Mouse (Mus musculus) cerebellum, adult 11-12 months (tissue): ENCODE measurements at regions not wholly inside any gene's neighbourhood (a gene's known extent, or its start where the extent isn't known, plus 50 kb on each side); places are given as distances from the start of the nearest gene placed in this dataset.
A peak's percentile ranks its signal among the peaks of the same experiment; 100 is the strongest.

Source experiments
- DNase-seq: peaks from one replicate; pipeline ENCODE4 v3.0.0; 2022

- no peak for DNase-seq
These were observed 170.2 kb downstream of the Btg1 start for GRCm38 (mm10) chr10:96786903-96787571.

DNA sequence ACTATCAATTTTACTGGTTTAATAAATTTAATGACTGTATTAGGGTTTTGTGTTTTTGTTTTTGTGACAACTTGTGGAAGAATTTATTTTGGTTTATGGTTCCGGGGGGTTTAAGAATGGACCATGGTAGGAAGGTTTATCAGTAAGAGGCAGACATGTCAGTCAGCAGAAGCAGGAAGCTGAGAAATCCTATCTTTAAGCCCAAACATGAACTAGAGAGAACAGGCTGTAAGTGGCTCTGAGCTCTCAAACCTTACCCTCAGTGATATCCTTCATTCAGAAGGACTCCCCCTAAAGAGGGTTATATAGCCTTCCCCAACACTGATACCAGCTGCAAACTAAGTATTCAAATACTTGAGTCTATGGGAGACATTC is 170.8 kb downstream of the Btg1 start:
- no peak for DNase-seq

GRCm38 (mm10) chr10:96788352-96789016 is 171.7 kb downstream of the Btg1 start:
- DNase-seq, result no peak

DNA sequence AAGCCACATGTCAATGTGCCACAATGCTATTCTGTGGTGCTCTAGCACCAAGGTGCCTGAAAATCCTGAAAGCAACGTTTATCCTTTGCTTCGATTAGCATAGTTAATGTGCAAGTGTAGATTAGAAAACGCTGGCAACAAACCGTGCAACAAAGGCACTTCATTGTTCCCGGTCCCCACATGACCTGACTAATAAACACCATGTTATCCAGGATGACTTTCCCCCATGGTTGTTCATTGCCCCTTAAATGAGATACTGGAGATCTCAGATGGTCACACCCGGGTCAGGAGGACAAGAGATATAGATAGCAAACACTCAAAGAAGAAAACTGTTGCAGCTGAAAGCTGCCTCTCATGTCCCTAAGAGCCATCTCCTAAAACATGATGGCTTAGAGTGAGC is 180.3 kb downstream of the Btg1 start:
- DNase-seq, result no peak

GRCm38 (mm10) chr10:96800801-96801200 is 184.0 kb downstream of the Btg1 start:
- no peak for DNase-seq

DNA sequence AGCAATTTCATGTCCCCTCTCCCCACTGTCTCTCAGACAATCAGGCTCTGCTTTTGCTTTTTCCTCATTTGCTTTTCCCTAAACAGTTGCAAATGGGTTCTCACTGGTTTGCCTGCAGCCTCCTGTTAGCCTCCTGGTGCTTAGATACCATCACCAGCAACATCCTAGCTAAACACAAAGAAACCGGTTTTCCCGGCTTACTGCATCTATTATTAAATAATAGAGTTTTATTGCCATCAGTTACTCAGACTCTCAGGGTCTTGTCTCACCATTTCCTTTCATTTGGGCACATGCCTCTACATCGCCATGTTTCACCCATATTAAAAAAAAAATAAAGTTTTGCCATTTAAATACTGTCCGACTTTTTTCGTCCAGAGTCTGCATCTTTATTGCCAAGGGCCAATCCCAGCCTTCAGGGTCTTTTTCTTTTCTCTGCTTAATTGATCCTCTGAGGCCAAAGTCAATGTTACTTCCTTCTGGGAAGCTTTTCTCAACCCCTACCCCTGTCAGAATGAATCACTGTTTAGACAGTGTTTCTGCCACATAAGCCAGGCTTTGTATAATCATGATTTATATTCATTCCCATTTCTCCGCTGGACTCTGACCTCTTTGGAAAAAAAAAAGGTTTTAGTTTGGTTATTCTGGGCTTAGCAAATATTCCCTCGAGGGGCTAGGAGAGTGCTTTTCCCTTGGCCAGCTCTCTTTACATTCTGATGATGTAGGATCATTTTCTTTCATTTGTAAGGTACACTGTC is 187.4 kb downstream of the Btg1 start:
- DNase-seq, result no peak

GRCm38 (mm10) chr10:96806579-96806978 is 189.8 kb downstream of the Btg1 start:
- DNase-seq, result no peak

DNA sequence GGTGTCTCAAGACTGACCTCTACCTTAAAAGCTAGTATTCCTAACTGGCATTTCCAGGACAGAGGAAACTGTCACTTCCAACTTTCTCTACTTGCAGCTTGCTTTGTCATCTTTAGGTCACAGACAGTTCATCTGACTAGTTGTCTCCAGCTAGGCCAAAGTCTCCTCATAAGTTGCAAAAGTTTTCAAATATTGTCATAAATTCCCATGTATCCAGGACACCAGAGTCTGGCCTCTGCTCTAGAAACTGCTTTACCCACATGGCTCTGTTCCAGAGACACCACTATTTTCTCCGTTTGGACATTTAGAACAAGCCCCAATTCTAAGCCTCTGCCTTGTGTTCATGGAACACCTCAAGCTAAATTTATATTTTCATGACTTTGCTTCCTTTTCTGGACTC is 205.0 kb downstream of the Btg1 start:
- DNase-seq, result no peak

GRCm38 (mm10) chr10:96822344-96823335 is 205.8 kb downstream of the Btg1 start:
- DNase-seq, result no peak

- DNase-seq, result no peak
These were observed 209.5 kb downstream of the Btg1 start for GRCm38 (mm10) chr10:96826234-96826788.

GRCm38 (mm10) chr10:96827971-96828370 is 211.2 kb downstream of the Btg1 start:
- DNase-seq, result peak; percentile 44

GRCm38 (mm10) chr10:96828581-96829246 is 211.9 kb downstream of the Btg1 start:
- peak; percentile 97 for DNase-seq

GRCm38 (mm10) chr10:96831071-96831470 is 214.3 kb downstream of the Btg1 start:
- DNase-seq, result peak; percentile 57

DNA sequence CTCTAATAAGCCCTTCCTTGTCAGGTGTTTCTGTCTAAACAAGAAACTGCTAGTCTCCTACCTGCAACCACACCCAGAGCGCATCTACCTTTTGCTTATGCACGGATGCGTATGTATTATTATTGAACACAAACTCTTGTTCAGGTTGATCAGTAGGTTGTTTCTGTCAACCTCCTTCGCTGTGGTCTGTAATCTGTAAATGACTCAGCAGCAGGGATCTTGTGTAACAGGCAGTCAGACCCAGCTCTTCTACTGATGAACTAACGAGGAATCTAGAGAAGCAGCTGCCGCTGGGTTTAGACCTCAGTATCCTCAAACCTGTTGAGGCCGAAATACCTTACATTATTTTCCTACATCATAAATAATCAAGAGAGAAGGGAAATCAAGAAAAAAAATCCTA is 220.4 kb downstream of the Btg1 start:
- no peak for DNase-seq

DNA sequence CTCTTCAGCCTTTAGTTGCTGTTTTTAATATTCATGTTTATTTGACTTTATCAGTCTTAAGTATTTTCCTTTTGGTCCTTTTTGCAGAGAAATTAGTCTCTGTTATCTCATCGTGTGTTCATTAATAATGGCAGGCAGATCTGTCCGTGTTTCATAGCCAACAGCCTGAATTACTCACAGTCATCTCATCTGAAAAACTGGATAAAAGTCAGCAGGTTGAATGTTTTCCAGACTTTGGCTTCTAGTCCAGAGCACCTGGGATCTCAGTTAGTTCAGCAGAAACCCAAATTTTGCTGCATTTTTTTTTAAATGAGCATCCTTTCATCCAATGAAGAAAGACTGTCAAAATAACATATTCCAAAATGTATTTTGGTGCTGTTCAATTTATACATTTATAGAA is 224.3 kb downstream of the Btg1 start:
- peak; percentile 59 for DNase-seq

DNA sequence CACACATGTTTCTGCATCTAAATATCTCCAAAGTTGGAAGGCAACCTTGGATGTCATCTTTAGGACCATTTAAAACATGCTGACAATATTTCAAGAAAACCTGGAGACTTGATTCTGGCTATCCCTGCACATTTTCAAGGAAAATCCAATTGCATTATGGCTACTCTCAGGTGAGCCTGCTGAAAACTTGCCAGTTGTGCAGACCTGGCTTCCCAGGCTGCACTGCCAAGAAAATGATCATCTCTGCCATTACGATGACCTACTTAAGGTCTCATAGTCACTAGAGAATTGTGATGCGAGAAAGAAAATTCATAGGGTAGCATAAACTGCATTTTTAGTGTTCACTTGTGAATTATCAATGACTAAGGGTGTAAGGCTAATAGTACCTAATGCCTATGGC is 225.2 kb downstream of the Btg1 start:
- peak; percentile 54 for DNase-seq

- DNase-seq, result peak; percentile 49
These were observed 229.1 kb downstream of the Btg1 start for GRCm38 (mm10) chr10:96845906-96846305.

GRCm38 (mm10) chr10:96847028-96847427 is 230.2 kb downstream of the Btg1 start:
- DNase-seq, result no peak

- DNase-seq, result peak; percentile 94
These were observed 230.8 kb downstream of the Btg1 start for GRCm38 (mm10) chr10:96847433-96848165.

- DNase-seq, result peak; percentile 55
These were observed 231.7 kb downstream of the Btg1 start for GRCm38 (mm10) chr10:96848496-96848895.

DNA sequence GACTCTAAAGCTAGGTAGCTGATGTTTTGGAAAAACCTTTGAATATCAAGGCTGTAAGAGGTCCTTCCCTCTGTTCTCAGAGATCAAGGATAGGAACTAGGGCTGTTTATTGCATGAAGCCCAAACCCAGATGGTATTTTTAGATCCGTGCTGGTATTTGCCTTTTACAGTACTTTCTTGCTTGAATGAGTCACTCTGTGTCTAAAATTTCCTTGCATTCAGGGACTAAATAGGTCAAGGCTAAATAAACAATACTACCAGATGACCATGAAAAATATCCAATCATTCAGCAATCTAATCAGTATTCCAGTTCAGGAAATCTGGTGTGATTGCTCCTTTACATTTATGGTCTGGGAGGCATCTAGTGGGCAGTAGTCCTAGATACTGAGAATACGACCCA is 243.6 kb downstream of the Btg1 start:
- no peak for DNase-seq
